Mouse (Mus musculus) cerebellum, postnatal 25 days (tissue): ENCODE results near the gene Aldoc.

Experiments
- DNase-seq, 2 experiments: peaks; one replicate each; pipeline ENCODE4 v3.0.0; 2021; ENCODE audit warnings: mixed read lengths in 2 of 2

Aldoc gene

DNA sequence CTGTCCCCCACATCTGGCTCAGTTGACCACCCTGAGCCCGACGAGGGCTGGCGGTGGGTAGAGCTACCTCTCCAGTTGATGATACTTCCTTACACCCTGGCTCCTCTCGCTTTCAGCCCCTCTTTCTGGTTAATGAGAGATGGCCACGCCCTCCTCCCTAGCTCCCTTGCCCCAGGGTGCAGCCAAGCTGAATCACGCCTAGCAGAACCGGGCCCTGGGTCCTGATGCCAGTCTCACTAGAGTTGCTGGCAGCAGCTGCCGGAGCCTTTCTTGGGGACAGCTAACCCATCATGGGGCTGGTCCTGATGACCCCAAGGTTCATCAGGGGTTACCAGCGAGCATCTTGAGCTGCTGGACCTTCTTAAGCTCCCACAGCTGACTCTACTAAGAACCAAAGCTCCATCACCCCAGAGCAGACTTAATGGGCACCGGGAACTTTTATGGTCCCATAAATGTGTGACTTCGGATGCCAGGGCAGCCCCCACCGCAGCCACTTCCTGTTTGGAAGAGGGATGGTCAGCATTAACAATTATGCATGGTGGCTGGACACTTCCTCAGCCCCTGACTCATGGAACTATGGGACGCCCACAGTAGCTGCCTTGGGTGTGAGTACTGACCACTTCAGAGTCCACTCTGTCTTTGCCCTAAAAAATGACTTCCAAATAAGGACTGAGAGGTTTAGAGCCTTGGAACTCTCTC, 40.7 kb downstream of the Aldoc start:
- DNase-seq: no peak

DNA sequence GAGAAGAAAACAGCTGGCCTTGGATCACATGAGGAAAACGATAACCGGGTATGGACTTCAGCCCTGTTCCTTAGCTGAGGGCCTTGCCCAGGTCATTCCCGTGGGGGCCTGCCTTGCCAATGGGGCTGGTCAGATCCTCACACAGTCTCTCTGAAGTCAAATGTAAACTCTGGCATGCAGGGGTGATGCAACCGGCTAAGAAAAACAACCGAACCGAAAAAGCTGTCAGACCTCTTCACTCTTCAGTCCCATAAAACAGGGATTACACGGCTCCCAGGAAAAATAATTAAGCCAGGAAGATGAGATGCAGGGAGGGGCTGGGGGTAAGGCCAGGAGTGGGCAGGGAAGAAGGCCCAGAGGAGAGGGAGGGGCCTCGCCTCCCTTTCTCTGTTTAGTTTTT, 41.3 kb downstream of the Aldoc start:
- DNase-seq: no peak

DNA sequence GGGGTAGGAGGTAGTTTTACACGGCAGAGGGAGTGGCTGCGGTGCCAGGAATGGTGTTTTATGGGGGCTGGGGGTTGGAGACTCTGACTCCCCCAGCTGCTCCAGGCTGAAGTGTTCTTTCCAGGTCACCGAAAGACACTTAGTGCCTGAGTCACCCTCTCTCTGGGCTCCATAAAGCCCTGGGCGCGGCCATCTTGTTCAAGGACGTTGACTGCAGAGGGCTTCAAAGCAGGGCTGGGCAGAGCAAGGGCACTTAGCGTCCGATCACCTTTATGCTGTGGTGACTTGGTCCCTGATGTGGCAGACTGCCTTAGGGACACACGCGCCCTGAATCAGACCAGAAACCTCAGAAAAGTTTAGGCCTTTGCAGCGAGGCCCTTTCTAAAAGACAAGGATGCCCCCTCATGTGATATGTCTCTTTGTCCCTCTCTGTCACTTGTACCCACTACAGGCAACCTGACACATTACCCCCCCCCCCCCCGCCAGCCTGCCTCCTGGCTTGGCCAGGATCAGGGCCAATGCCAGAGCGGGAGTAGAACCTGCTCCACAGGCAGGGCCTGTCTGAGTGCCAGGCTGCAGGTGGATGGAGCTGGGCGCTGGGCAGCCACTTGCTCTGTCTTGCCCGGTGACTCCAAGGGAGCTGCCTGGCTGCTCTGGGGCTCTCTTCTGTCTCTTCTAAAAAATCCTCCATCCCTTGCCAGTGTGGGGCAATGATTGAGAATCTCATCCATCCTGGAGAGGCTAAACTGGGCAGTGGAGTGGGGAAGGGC, 44.9 kb downstream of the Aldoc start:
- DNase-seq: no peak

DNA sequence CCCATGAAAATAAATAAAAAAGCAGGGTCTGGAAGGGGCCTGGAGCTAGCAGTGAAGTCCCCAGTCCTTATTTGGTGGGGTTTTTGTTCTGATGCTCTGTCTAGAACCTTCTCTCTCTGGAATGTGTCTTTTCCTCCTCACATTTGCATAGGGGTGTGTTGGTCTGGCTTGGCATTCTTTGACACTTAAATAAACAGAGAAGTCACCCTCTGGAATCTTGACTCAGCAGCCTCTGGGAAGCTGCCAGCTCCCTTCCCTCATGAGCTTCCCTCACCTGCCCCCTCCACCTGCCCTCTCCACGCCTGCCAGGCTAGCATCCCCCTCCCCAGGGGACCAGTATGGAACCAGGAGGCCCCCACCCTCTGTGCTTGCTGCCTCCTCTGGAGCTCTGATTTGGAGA, 47.6 kb downstream of the Aldoc start:
- no peak for DNase-seq

DNA sequence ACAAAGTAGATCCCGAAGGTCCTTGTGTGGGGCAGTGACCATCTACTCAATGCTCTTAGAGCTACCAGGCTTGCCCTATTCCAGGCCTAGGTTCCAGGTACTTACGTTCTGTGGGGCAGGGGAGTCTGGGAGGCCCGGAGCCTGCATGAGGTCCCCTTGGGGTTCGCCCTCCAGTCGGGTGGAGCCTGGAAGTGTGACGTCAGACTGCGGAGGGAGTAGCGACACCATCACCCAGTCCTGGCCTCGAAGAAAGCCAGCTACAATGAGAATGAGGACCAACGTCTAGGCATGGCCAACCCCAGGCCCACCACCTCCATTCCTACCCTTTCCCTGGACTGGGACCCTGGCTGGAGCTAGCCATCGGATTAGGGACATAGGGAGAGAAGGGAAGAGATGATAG, 48.9 kb downstream of the Aldoc start:
- DNase-seq: no peak

DNA sequence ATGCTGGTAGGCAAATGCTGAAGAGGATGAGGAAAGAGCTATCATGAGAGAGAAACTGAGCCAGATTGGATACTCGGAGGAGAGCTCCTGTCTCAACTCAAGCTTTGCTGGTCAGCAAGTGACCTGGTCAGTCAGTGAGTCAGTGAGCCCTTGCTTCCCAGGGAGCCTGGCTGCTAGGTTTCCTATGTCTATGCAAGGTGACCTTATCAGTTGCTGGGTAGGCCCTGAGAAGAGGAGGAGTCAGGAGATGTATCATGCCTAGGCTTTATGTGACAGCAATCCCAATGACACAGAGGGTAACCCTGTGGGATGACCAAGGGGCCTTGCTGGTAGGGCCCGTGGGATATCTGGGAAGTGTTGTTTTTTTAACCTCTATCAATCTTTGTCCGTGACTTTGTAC, 49.4 kb downstream of the Aldoc start:
- no peak for DNase-seq

DNA sequence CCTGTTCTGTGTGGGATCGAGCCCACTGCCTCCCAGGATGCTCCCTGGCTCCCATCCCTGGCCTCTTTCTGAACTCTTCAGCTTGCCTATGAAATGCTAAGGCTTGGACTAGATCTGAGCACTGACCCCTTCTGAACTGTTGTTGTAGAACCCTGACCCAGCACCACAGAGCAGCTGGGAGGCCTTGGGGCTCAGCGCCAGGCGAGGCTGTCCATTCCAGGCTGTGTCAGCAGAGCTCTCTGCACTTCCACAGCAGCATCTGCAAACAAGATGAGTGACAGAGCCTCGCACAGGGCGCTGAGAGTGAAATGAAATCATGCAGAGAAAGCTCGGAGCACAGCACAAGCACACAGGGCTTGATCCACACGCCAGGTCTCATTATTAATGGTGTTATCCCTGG, 49.8 kb downstream of the Aldoc start:
- DNase-seq: no peak

DNA sequence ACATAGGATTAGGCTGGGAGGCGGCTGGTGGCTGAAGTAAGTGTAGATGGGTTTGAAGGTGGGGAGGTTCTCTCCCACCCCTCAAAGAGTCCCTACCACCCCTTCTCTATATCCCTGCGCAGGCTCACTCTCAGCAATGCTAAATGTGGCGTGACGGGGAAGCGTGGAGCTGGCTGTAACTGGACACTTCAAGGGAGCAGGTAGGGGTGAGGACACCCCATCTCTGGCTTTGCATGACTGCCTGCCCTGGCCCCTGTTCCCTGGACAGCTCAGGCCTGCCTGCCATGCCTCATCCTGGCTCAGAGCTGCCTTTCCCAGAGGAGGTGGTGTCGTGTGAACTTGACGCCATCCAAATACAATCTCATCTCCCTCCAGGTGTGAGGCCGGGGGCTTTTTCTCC, 51.4 kb downstream of the Aldoc start:
- DNase-seq: no peak
